Mouse (Mus musculus) ES-Bruce4 (cell line): ENCODE measurements around the gene Ube2f.

Experiments
- CTCF ChIP-seq: IDR thresholded peaks from one replicate; pipeline ENCODE4 v1.8.1; 2011; ENCODE audit warnings: low read depth, low read length
- EP300 ChIP-seq: IDR thresholded peaks from 2 replicates; pipeline ENCODE4 v1.6.1; 2011; ENCODE audit warnings: low read depth, low read length; ENCODE audit not compliant: insufficient read depth
- POLR2A ChIP-seq: IDR thresholded peaks from one replicate; pipeline ENCODE4 v1.8.1; 2011; ENCODE audit warnings: low read length; ENCODE audit not compliant: insufficient read depth

DNA sequence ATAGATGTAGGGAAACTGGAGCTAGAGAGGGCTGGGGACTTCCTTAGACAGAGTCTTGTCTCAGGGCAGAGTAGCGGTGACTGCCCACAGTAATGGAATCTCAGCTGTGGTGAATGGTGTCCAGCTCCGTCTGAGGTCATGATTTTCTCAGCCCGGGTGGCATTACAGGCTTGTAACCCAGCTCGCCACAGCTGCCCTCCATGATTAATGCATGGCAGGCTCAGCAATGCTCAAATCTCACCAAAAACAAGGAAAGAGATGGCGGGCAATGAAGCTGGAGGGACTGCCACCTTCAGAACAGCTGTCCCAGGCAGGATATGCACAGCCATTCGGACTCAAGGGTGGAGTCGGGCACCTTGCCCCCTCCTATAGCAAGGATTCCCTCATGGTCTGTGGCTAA is 87.3 kb downstream of the Ube2f start:
- no peak for TF ChIP-seq POLR2A
- no peak for TF ChIP-seq EP300
- TF ChIP-seq CTCF, result no peak
